Mouse (Mus musculus) midbrain, postnatal 0 days (tissue): ENCODE measurements around the gene Pi16. TPM values are rescaled to one million over a fixed set of nuclear protein-coding genes. Genes with fewer than 3 reads are reported as not detected.

Source experiments
- ATAC-seq: fragments of 200-750 bp; cut with Nextera tagmentation; 2 replicates; pipeline ENCODE4 v1.8.0; 2017; ENCODE audit warnings: moderate number of reproducible peaks, mild to moderate bottlenecking, moderate TSS enrichment, moderate library complexity; ENCODE audit not compliant: low FRiP score
- DNase-seq: peaks from one replicate; pipeline ENCODE4 v3.0.0-alpha.2; 2015; ENCODE audit warnings: low spot score
- H3K27ac ChIP-seq: fragments of 300-500 bp; sonication (generic); 2 replicates; pipeline ENCODE4 v1.5.1; 2014; ENCODE audit warnings: low read depth, mild to moderate bottlenecking, low read length, mixed read lengths
- H3K27me3 ChIP-seq: fragments of 300-500 bp; sonication (generic); 2 replicates; pipeline ENCODE4 v1.6.1; 2014; ENCODE audit warnings: low read length, control low read depth, mixed read lengths; ENCODE audit not compliant: insufficient read depth
- H3K36me3 ChIP-seq: fragments of 300-500 bp; sonication (generic); 2 replicates; pipeline ENCODE4 v1.6.1; 2014; ENCODE audit warnings: low read length, control low read depth, mixed read lengths; ENCODE audit not compliant: insufficient read depth
- H3K4me1 ChIP-seq: fragments of 300-500 bp; sonication (generic); 2 replicates; pipeline ENCODE4 v1.6.1; 2014; ENCODE audit warnings: mild to moderate bottlenecking, control low read depth, antibody characterized with exemption, low read length, mixed read lengths; ENCODE audit not compliant: insufficient read depth
- H3K4me2 ChIP-seq: fragments of 300-500 bp; sonication (generic); 2 replicates; pipeline ENCODE4 v1.6.1; 2014; ENCODE audit warnings: low read depth, mild to moderate bottlenecking, low read length, mixed read lengths; ENCODE audit not compliant: poor library complexity, severe bottlenecking
- H3K4me3 ChIP-seq: fragments of 300-500 bp; sonication (generic); 2 replicates; pipeline ENCODE4 v1.5.1; 2014; ENCODE audit warnings: low read depth, mild to moderate bottlenecking, low read length, moderate library complexity
- H3K9ac ChIP-seq: fragments of 300-500 bp; sonication (generic); replicated peaks from 2 replicates; pipeline ENCODE4 v1.6.1; 2014; ENCODE audit warnings: mild to moderate bottlenecking, low read length, moderate library complexity, mixed read lengths; ENCODE audit not compliant: poor library complexity, severe bottlenecking
- H3K9me3 ChIP-seq: fragments of 300-500 bp; sonication (generic); 2 replicates; pipeline ENCODE4 v1.6.1; 2016; ENCODE audit warnings: low read length, control low read depth
- CTCF ChIP-seq: IDR thresholded peaks from 2 replicates; pipeline ENCODE4 v1.5.1; 2016; ENCODE audit warnings: antibody characterized with exemption, mild to moderate bottlenecking
- WGBS: fragments of 180-500 bp; shearing (Covaris S2); extraction: QIAGEN DNeasy Blood & Tissue Kit; methylation state at CpG from one replicate; pipeline ENCODE4 v1.1.7; 2014; 5-methylcytosine and 5-hydroxymethylcytosine counted together
- polyA plus RNA-seq: library from polyadenylated mRNA; unstranded; fragments of >200 nt; fragmentation: Nextera tagmentation; extraction: Ambion mirVana; gene quantifications from 2 replicates; pipeline ENCODE4 v1.2.1, GENCODE M21; 2015
- total RNA-seq: library from RNA; depleted of rRNA; stranded (reverse); fragments of >200 nt; gene quantifications from 2 replicates; pipeline ENCODE4 v1.2.3, GENCODE M21; 2014

The Pi16 gene
- total and polyA plus RNA-seq, 2 experiments from 2014 or later = 3.3 to 4.6 TPM

GRCm38 (mm10) chr17:29300926-29301325, 16.6 kb upstream of the Pi16 start:
- no peak overlapping the region for H3K4me3 ChIP-seq
- no peaks in the 10 kb centered on the region for H3K4me1 ChIP-seq
- no peak for DNase-seq
- H3K27me3 ChIP-seq = no peaks in the 10 kb centered on the region
- H3K27ac ChIP-seq = no peak overlapping the region
- H3K9me3 ChIP-seq = no peaks in the 10 kb centered on the region
- 93% methylated on average over 7 of the region's 7 CpGs for WGBS
- peaks cover 44% of the 10 kb centered on the region for H3K36me3 ChIP-seq
- no peak for TF ChIP-seq CTCF
- no peak overlapping the region for H3K4me2 ChIP-seq
- H3K9ac ChIP-seq = no peak overlapping the region
- no peak for ATAC-seq

GRCm38 (mm10) chr17:29301421-29301820, 16.1 kb upstream of the Pi16 start:
- DNase-seq = no peak
- Histone ChIP-seq H3K4me1 (no peaks in the 10 kb centered on the region), H3K27me3 (no peaks in the 10 kb centered on the region), H3K4me3 (no peak overlapping the region), H3K9ac (no peak overlapping the region), H3K36me3 (peaks cover 41% of the 10 kb centered on the region), H3K27ac (no peak overlapping the region), H3K4me2 (no peak overlapping the region), H3K9me3 (no peaks in the 10 kb centered on the region)
- 88% methylated on average over 6 of the region's 6 CpGs for WGBS
- ATAC-seq = no peak
- TF ChIP-seq CTCF = no peak

- H3K9ac ChIP-seq = no peak overlapping the region
- no peak for DNase-seq
- TF ChIP-seq CTCF = no peak
- no peak overlapping the region for H3K4me3 ChIP-seq
- H3K4me1 ChIP-seq = no peaks in the 10 kb centered on the region
- H3K4me2 ChIP-seq = no peak overlapping the region
- H3K36me3 ChIP-seq = peaks cover 35% of the 10 kb centered on the region
- no peaks in the 10 kb centered on the region for H3K9me3 ChIP-seq
- H3K27me3 ChIP-seq = no peaks in the 10 kb centered on the region
- no peak overlapping the region for H3K27ac ChIP-seq
- 80% methylated on average over 5 of the region's 5 CpGs for WGBS
- ATAC-seq = no peak
Measured at GRCm38 (mm10) chr17:29302149-29302548, 15.3 kb upstream of the Pi16 start.

DNA sequence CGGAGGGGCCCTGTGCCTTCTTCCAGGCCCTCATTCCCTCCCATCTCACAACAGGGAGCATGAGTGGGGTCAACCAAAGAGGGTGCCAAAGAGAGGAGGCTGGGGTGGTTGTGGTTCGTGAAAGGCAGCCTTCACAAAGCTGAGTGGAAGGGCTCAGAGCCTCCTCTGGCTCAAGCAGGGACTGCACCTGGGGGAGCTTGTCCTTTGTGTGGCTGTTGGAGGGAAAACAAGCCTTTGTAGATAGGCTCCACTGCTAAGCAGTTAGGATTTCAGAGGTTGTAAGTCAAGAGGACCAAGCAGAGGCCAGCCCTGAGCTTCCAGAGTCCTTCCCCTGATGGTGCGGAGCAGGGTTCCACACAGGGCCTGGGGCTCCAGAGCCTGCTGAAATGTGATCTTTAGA, 14.4 kb upstream of the Pi16 start:
- Histone ChIP-seq H3K27ac (no peak overlapping the region), H3K9ac (no peak overlapping the region), H3K36me3 (peaks cover 28% of the 10 kb centered on the region), H3K27me3 (no peaks in the 10 kb centered on the region), H3K4me2 (no peak overlapping the region), H3K4me3 (no peak overlapping the region), H3K9me3 (no peaks in the 10 kb centered on the region), H3K4me1 (no peaks in the 10 kb centered on the region)
- peak; percentile 45 for TF ChIP-seq CTCF
- 42% methylated on average over 3 of the region's 3 CpGs for WGBS
- ATAC-seq (no peak), DNase-seq (no peak)

DNA sequence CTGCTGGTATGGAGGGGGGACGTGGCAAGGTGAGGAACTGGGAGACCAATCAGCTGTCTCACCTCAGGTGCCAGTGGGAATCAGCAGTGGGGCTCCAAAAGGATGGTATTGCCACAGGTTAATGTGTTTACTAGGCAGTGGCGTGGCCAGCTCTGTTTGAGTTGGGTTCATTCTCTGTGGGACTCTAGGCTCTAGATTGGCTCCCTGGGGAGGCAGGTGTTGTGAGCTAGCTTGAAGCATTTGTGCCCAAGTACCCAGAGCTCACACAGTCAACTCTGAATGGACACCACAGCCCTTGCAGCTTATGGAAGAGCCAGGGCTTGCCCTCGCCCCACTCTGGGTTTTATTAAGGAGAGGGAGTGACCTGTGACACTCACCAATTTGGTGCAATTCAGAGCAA, 13.6 kb upstream of the Pi16 start:
- H3K4me3 ChIP-seq = no peak overlapping the region
- H3K27me3 ChIP-seq = no peaks in the 10 kb centered on the region
- no peak overlapping the region for H3K4me2 ChIP-seq
- H3K9me3 ChIP-seq = no peaks in the 10 kb centered on the region
- ATAC-seq (no peak), DNase-seq (no peak)
- WGBS = 73% methylated on average over 3 of the region's 3 CpGs
- H3K36me3 ChIP-seq = peaks cover 26% of the 10 kb centered on the region
- no peak overlapping the region for H3K27ac ChIP-seq
- no peak for TF ChIP-seq CTCF
- H3K4me1 ChIP-seq = no peaks in the 10 kb centered on the region
- no peak overlapping the region for H3K9ac ChIP-seq

- no peak overlapping the region for H3K4me3 ChIP-seq
- H3K27ac ChIP-seq = no peak overlapping the region
- peaks cover 21% of the 10 kb centered on the region for H3K36me3 ChIP-seq
- TF ChIP-seq CTCF = no peak
- DNase-seq = no peak
- no peak for ATAC-seq
- H3K4me2 ChIP-seq = no peak overlapping the region
- H3K27me3 ChIP-seq = no peaks in the 10 kb centered on the region
- no peaks in the 10 kb centered on the region for H3K9me3 ChIP-seq
- H3K4me1 ChIP-seq = no peaks in the 10 kb centered on the region
- WGBS = 73% methylated on average over 13 of the region's 13 CpGs
- no peak overlapping the region for H3K9ac ChIP-seq
Measured at GRCm38 (mm10) chr17:29304376-29305057, 13.0 kb upstream of the Pi16 start.
